Mouse (Mus musculus): Measurements from ENCODE around the gene Ubash3b.

The Ubash3b gene

GRCm38 (mm10) chr9:41011512-41012436, 149.7 kb downstream of the Ubash3b start:
- in situ Hi-C loops (cut with MboI, MseI), result no loop called here

- in situ Hi-C loops (cut with MboI, MseI), result no loop called here
These were observed 153.7 kb downstream of the Ubash3b start for GRCm38 (mm10) chr9:41007785-41008184.

GRCm38 (mm10) chr9:41004415-41004814, 157.1 kb downstream of the Ubash3b start, which contains the start of gene Crtam:
Gene Crtam (minus strand): TSS chr9:41004628.
- in situ Hi-C loops (cut with MboI, MseI), result no loop called here

- in situ Hi-C loops (cut with MboI, MseI), result no loop called here
These were observed 164.2 kb downstream of the Ubash3b start for GRCm38 (mm10) chr9:40997116-40997779.

GRCm38 (mm10) chr9:40994075-40994474, 167.4 kb downstream of the Ubash3b start:
- in situ Hi-C loops (cut with MboI, MseI), result loop anchor here (5.0 kb wide), 1 partner anchor 193 kb away; no protein-coding TSS in a partner anchor

GRCm38 (mm10) chr9:40991511-40991910, 170.0 kb downstream of the Ubash3b start:
- in situ Hi-C loops (cut with MboI, MseI), result loop anchor here (5.0 kb wide), 1 partner anchor 196 kb away; no protein-coding TSS in a partner anchor

- in situ Hi-C loops (cut with MboI, MseI), result loop anchor here (5.0 kb wide), 1 partner anchor 197 kb away; no protein-coding TSS in a partner anchor
These were observed 171.4 kb downstream of the Ubash3b start for GRCm38 (mm10) chr9:40989940-40990588.

- in situ Hi-C loops (cut with MboI, MseI), result loop anchor here (5.0 kb wide), 1 partner anchor 43 kb away; no protein-coding TSS in a partner anchor
These were observed 177.2 kb downstream of the Ubash3b start for GRCm38 (mm10) chr9:40984313-40984712.

- in situ Hi-C loops (cut with MboI, MseI), result loop anchor here (5.0 kb wide), 1 partner anchor 44 kb away; no protein-coding TSS in a partner anchor
These were observed 177.7 kb downstream of the Ubash3b start for GRCm38 (mm10) chr9:40983758-40984157.

GRCm38 (mm10) chr9:40982480-40982879, 179.0 kb downstream of the Ubash3b start:
- in situ Hi-C loops (cut with MboI, MseI), result loop anchor here (5.0 kb wide), 1 partner anchor 45 kb away; no protein-coding TSS in a partner anchor

GRCm38 (mm10) chr9:40974042-40974801, 187.3 kb downstream of the Ubash3b start:
- in situ Hi-C loops (cut with MboI, MseI), result no loop called here

GRCm38 (mm10) chr9:40964418-40964714, 197.1 kb downstream of the Ubash3b start:
- in situ Hi-C loops (cut with MboI, MseI), result no loop called here

GRCm38 (mm10) chr9:40963586-40964417, 197.7 kb downstream of the Ubash3b start, which contains the start of gene Jhy:
Gene Jhy (minus strand): TSS chr9:40964118.
- in situ Hi-C loops (cut with MboI, MseI), result no loop called here

GRCm38 (mm10) chr9:40961401-40961800, 200.1 kb downstream of the Ubash3b start:
- in situ Hi-C loops (cut with MboI, MseI), result no loop called here
